Mouse (Mus musculus) embryo, embryonic 11.5 days (tissue): ENCODE measurements around the gene Rpl19.

Source experiments
- DNase-seq: peaks from one replicate; pipeline ENCODE4 v3.0.0-alpha.2; 2012; ENCODE audit warnings: low read depth, low spot score

The Rpl19 gene

DNA sequence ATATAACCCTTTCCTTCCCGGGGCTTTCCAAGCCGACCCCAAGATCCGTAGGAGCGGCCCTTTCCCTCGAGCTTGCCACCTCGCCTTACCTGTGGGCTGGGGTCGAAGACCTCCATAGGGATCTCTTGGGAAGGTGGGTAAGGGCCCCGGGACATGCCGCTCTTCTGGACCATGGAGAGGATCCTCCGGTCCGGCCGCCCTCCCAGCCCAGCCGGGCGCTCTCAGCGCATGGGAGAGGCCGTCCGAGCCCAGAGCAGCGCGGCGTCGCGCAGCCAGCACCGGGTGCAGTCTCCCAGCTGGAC, 4.3 kb upstream of the Rpl19 start:
- DNase-seq, result no peak

- peak; percentile 61 for DNase-seq
Observed at GRCm38 (mm10) chr11:98022555-98023371, 3.7 kb upstream of the Rpl19 start, which contains the start of gene Cacnb1. Gene Cacnb1 (minus strand): TSS chr11:98023034.

- DNase-seq, result no peak
Observed at GRCm38 (mm10) chr11:98024516-98024915, 2.0 kb upstream of the Rpl19 start.

- DNase-seq, result no peak
Observed at GRCm38 (mm10) chr11:98026248-98026569, 301 bp upstream of the Rpl19 start.

DNA sequence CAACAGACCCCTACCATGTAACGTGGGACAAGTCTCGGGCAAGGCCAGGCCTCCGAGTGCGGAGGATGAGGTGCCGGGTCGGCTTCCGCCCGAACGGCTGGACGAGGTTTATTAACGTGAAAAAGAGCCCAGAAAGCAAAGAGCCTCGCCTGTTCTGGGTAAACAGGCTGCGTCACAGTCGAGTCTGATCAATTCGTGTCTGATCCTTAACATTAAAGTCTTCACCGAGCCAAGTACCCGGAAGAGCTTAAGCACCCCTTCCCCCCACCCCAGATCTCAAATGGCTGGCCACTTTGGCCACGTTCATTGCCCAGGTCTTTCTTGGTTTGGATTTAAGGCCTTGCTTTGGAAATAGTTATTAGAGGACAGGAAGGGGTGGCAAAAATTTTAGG, 783 bp downstream of the Rpl19 start:
- no peak for DNase-seq

GRCm38 (mm10) chr11:98027785-98028184, 1.3 kb downstream of the Rpl19 start:
- no peak for DNase-seq

DNA sequence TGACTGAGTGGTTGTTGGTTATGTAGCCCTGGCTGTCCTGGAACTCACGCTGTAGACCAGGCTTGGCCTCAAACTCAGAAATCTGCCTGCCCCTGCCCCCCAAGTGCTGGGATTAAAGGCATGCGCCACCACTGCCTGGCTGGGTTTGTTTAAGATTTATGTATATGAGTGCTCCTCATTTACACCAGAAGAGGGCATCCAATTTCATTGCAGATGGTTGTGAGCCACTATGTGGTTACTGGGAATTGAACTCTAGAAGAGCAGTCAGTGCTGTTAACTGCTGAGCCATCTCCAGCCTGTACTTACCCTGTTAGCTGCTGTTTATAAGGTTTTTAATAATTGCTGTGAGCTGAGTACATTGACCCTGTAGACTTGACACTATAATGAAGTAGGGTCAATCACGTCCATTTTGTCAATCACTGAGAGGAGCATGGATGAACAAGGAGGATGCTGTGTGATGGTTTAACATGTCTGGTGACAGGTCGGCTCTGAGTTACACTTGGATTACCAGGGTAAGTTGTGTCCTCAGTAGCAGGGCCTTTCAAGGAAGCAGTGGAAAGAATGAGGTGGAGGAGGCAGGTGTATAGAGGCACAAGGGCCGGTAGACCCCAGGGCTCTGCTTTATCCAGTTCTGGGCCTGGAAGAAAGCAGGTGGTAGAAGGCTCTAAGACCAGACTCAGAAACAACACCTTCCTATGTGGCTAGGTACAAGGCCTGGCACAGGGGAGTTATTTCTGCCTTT, 4.4 kb downstream of the Rpl19 start:
- DNase-seq, result no peak

- DNase-seq, result peak; percentile 71
Observed at GRCm38 (mm10) chr11:98031443-98031770, 4.9 kb downstream of the Rpl19 start.

DNA sequence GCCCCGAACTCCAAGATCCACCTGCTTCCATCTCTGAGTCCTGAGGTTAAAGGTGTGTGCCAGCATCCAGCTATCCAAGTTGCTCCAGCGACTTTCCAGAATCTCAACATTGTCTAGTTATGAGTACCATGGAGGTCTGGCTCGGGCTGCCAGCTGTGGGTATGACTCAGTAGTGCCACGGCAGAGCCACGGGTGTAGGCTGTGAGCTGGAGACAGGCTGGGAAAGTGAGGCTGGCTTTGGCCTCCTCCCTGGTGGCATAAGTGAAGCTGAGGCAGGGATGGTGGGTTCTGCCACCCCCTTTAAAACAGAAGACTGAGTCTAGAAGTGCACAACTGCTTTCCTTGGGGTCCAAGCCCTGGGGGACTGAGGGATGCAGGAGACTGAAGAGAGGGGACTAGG, 7.6 kb downstream of the Rpl19 start:
- no peak for DNase-seq

DNA sequence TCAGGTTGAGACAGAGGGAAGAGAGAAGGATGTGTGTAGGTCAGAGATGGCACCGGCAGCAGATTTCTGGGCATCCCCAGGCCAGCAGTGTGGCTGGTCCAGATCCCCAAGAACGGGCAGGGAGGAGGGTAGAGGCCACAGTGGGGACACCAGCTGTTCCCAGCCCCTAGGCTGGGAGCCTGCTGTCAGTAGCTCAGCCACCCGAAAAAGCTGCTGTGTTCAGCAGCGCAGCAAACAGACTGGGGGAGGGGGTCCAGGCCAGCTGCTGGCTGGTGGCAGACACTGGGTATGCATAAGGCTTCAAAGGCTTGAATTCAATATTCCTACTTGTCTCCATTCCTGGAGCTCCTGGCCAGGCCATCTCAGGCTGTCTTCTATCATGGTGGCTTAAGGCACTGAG, 8.3 kb downstream of the Rpl19 start:
- no peak for DNase-seq

GRCm38 (mm10) chr11:98035977-98036377, 9.5 kb downstream of the Rpl19 start:
- no peak for DNase-seq

GRCm38 (mm10) chr11:98037871-98038270, 11.4 kb downstream of the Rpl19 start:
- DNase-seq, result no peak

GRCm38 (mm10) chr11:98040975-98041374, 14.5 kb downstream of the Rpl19 start:
- no peak for DNase-seq

DNA sequence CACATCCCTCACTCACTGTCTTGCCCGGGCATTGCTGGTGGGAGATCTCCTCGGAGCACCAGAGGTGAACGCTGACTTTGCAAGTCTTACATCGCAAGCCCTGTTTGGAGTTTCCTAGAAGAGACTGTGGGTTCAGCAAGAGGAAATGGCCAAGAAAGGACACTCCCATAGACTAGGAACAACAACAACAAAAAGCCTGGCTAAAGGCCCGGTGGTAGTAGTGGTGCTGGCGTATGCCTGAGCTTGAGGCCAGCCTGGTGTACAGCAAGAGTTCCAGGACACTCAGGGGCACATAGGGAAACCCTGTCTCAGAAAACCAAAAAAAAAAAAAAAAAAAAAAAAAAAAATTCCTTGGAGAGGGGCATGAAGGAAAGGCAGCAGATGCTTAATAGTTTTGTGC, 16.2 kb downstream of the Rpl19 start:
- no peak for DNase-seq

GRCm38 (mm10) chr11:98044074-98044473, 17.6 kb downstream of the Rpl19 start:
- DNase-seq, result no peak

DNA sequence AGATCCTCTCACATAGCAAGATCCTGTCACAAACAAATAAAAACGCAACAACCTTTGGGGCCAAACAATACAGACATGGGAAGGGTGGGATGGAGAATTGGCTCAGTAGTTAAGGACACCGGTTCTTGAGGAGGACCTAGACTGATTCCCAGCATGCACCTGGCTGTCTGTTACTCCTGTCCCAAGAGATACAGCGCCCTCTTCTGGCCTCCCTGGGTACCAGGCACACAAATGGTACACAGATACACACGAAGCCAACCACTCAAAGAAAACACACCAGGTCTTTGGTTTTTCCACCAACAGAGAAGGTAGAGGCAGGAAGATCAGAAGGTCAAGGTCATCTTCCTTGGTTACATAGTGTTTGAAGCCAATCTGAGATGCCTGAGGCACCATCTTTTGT, 19.1 kb downstream of the Rpl19 start:
- DNase-seq, result no peak

DNA sequence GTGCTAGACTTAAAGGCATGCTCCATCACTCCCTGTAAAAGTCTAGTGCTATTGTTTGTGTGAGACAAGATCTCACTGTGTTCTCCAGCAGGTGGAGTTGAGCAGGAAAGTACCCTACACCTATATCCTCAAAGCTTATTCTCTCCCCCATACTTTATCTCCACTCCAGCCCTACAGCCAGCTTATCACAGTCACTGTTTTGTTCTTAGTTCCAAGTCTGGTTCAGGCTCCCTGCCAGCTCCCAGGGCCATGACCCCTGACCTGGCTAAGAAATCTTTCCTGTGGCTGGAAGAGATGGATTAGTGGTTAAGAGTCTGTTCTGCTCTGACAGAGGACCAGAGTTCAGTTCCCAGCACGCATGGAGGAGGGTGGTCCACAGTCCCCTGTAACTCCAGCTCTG, 20.0 kb downstream of the Rpl19 start:
- DNase-seq, result no peak

- DNase-seq, result no peak
Observed at GRCm38 (mm10) chr11:98047745-98048144, 21.2 kb downstream of the Rpl19 start.

DNA sequence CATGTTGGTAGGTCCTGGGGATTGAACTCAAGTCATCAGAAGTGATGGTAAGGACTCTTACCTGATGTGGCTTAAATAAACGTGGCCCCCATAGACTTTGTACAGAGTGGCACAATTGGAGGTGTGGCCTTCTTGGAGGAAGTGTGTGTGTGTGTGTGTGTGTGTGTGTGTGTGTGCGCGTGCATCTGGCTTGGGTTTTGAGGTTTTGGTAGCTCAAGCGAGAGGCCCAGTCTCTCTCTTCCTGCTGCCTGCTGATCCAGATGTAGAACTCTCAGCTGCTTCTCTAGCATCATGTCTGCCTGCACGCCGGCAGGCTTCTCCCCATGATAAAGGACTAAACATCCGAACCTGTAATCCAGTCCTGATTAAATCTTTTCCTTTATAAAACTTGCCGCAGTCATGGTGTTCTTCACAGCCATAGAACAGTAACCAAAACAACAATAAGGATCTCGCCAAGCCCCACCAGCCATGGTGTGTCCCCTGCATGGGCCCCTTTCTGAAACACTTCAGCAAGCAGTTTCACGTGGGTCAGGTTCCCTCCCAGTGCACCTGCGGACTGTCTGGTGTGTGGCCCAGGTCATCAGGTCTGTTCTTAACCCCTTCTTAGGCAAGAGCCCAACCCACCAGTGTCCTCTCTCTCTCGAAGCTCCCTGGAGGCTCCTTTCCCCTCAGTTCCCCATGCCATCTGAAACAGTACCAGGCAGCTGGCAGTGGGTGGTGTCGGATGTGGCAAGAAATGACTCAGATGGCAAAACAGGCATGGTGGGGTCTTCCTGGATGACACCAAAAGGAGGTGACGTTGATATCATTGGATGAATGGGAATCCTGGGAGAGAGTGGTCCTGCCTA, 23.4 kb downstream of the Rpl19 start:
- no peak for DNase-seq

- DNase-seq, result no peak
Observed at GRCm38 (mm10) chr11:98050520-98050815, 24.0 kb downstream of the Rpl19 start.

- no peak for DNase-seq
Observed at GRCm38 (mm10) chr11:98050940-98051339, 24.4 kb downstream of the Rpl19 start.

DNA sequence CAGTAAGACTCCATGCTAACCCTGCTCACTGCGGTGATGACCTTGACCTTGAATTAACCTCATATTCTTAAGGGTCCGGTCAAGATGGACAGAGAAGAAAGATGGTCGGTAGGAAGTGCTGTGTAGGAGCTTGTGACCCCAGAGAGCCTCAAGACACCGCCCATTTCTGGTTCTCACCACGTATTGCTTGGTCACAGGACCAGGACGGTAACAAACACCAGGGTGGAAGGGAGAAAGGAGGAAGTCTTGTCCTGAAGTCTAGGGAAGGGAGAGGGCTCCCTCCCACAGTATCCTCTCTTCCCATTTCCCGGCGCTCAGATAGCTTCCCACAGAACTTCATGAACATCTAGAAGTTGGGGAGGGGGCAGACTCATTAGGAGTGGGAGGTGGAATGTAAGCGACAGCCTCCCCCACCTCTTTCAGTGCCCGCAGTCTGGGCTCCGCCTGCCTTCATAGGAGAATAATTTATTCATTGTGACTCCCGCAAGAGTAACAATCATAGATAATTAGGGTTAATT, 25.2 kb downstream of the Rpl19 start:
- DNase-seq, result no peak
